Mouse (Mus musculus): Measurements from ENCODE around the gene Prr3.

GRCm38 (mm10) chr17:35980363-35980754, 323 bp upstream of the Prr3 start:
- TF ChIP-seq CTCF (IDR thresholded peaks at IDR 0.05; ENCODE audit: extremely low read depth, insufficient read length, insufficient replicate concordance, low read depth, low read length), result no peak
- no peak for TF ChIP-seq POLR2A (IDR thresholded peaks at IDR 0.05; ENCODE audit: low read depth, low read length)
